Mouse (Mus musculus) B cell, adult 2 months (primary cell): ENCODE measurements around the gene Cetn3.

ENCODE experiments used
- DNase-seq, 2 experiments: peaks; one replicate each; pipeline ENCODE4 v3.0.0; 2022

Gene Cetn3

DNA sequence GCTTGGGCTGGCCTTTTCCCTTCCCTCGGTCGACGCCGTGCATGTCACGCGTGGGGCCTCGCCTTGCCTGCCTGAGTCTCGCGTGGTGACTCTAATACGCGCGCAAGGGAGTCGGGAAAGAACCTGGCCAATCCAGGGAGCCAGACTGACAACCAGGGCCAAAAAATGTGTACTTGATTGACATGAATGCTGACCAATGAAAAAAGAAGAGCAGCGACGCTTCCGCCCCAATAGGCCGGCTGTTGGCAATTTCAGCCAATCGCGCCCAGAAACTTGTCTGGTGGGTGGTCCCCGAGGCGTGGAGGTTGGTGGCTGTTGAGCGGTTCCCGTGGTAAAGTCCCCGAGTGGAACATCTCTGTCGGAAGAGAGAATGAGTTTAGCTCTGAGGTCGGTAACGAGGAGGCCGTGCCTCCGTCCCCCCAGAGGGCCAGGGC is at the start of gene Cetn3:
Gene Cetn3 (plus strand): TSS at position 107 of the 434 bp plus-strand sequence.
- DNase-seq: peak; percentile 91

DNA sequence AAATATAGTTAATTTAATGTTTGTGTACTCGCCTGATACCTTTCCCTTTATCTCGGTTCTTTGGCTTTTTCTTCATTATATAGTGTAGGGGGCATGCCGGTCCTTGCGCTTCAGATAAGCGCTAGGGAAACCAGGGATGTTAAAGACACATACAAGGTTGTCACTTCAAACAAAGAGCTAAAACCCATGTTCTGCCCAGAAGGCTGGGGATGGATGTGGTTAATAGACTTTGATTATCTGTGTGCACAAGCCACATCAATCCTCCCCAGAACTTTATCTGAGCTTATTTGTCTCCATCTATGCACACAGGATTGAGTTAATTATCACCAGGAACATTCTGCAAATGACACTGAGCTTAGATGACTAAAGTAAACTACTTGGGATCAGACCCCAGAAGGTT is 46.3 kb upstream of the Cetn3 start:
- DNase-seq: no peak

DNA sequence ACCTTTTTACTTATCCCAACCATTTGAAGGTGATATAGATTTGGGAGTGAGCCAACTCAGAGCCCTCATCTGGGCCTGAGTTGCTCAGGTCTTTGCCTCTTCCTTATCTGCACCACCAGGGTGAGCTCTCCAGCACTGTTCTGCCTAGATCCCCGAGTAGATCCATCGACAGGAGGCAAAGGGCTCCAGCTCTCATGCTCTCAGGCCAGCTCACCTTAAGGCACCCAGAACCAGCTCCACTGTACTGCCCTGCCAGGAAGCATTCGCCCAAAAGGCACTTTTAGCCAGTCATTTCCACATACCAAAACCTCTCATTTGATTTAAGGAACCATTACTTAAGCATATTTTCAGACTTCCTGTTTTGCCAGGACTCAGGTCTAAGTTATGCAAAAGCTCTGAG is 42.0 kb upstream of the Cetn3 start:
- no peak for DNase-seq

DNA sequence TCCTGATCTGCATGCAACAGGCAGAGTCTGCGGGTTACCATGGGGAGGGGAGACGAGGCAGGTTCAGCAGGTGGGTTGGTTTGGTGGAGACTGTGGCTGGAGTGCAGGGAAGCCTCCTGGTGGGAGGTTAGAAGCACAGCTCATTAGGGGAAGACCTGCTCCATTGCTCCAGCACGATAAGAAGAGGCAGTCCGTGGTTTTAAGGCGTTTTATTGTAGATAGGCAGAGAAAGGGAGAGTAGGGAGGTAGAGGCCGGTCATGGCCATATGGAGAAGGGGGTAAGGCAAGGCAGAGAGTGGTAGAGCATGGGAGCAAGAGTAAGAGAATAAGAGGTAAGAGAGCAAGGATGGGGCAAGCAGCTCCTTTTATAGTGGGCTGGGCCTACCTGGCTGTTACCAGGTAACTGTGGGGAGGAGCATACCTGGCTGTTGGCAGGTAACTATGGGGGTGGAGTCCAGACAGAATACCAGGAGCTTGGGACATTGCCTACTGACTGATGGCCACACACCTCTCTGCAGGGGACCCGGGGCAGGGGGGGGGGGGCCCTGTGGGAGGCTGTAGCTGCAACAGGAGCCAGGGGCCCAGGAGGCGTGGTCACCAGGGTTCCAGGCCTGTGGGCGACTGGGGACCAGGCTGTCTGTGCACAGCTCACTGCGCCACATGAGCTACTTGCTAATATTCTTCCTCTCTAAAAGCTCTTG is 39.3 kb upstream of the Cetn3 start:
- no peak for DNase-seq

DNA sequence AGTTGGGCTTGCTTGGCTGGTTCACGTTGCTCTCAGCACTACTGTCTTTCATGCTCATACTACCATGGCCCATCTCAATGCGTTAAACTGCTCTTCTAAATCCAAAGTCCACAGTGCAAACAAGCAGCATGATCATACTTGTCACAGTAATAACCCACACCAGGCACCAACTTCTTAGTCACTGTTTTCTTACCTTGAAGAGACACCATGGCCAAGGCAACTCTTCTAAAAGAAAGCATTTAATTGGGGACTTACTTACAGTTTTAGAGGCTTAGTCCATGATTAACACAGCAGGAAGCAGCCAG is 38.8 kb upstream of the Cetn3 start:
- DNase-seq: no peak

DNA sequence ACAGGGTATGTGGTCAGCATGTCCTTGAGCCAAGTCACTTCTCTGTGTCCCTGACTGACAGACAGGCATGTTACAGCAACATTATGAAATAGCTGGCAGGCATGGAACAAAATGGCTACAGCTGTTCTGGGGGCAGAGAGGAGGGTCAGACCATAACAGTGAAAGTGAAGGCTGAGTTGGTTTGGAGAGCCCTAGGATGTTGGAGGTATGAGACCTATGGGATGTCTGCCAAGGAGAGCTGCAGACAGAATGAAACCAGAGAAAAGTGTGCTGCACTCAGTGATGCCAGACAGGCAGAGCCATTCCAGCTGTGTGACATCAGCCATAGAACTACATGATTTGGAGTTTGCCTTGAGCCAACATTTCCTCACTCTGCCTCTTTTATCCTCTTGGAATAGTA is 28.0 kb upstream of the Cetn3 start:
- no peak for DNase-seq

DNA sequence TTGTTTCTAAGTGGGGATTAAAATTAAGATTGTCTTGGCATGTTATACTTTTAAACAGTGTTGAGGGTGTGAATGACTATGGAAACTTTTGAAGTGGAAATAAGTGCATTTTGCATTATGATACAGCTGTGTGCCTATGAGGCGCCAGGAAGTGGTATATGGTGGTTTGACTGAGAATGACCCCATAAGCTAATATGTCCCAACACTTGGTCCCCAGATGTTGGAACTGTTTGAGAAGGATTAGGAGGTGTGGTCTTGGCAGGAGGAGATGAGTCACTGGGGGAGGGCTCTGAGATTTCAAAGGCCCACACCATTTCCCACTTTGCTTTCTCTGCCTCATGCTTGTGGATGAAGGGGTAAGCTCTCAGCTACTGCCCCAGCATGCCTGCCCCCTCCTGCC is 27.6 kb upstream of the Cetn3 start:
- DNase-seq: no peak

DNA sequence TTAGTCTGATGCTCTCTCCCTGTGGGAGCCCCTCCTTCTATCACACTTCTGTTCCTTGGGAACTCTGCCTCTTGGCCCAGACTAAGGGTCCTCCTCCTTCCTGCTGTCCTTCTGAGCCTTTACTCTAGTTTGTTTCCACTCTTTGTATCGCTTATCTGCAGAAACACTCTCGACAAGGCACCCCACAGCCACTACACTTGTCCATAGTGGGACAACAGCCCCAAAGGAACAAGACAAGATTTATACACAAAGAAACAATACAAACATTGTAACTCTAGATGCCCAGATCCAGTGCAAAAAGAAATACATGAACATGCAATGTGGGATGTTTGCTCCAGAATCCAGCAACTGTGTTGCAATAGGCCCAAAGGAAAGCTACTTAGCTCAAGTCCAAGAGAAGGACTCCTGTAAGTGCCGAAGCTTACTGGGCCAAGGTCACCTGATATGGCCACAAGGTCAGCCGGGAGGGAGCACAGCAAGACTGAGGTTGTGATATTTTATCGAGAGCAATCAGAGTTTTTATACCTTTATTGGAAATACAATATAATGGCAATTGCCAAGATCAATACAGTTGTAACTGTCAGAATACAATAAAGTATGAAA is 25.7 kb upstream of the Cetn3 start:
- no peak for DNase-seq

DNA sequence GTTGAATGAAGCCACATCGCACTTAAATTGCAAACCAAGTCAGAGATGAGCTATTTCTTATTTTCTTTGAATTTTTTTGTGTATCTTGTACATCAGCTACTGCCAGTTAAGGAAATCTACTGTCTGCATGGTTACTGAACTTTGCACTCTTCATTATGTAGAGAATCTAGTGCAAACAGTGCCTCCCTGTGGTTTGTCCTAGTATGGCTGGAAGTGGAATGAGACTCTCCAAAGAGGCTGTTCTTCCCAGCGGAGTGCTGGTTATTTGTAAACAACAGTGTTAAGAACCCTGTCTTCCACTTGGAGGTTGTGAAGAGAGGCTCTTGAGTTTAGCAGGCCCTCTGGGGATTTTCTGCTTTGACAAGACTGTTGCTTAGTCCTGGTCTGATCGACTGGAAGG is 22.5 kb upstream of the Cetn3 start:
- DNase-seq: peak; percentile 26 to 31

DNA sequence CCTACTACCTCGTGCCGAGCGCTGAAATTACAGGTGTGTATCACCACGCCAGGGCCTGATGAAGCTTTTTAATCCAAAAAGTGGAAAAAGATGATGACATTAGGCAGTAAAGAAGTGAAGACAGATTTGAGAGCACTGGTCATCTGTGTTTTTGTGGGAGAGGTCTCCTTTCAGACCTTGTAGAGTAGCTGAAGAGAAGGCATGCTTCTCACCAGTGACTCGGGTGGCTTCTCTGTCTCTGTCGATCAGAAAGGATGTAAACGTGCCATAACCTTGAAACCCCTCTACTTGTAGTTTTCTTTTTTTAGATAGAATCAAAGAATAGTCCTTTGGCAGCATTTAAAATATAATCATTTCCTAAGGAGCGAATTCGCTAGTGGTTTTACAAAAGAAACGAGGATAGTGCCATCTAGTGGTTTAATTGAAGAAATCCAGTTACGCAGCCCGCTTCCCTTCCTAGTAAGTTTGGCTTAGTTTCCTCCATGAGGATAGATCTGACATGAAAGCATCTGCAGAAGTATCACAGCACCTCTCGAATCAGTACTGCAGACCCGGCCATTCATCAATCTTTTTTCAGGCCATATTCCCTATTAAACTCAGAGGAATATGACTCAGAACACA is 21.2 kb upstream of the Cetn3 start:
- peak; percentile 34 to 39 for DNase-seq

DNA sequence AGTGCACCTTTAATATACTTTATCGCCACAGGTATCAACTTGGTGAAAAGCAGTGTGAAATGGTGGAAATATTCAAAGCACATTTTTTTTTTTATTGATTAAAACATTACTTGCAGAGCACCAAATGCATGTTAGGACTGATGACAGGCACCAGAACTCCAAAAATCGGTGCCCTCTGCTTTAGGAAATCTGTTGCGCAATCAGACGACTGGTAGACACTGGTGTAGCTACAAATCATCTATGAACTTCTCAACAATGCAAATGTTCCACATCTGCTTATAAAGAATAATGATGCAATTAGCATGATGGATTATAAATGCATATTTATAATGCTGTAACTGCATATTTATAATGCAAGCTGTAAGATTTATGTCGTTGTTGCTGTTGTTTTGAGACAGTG is 18.7 kb upstream of the Cetn3 start:
- DNase-seq: no peak

DNA sequence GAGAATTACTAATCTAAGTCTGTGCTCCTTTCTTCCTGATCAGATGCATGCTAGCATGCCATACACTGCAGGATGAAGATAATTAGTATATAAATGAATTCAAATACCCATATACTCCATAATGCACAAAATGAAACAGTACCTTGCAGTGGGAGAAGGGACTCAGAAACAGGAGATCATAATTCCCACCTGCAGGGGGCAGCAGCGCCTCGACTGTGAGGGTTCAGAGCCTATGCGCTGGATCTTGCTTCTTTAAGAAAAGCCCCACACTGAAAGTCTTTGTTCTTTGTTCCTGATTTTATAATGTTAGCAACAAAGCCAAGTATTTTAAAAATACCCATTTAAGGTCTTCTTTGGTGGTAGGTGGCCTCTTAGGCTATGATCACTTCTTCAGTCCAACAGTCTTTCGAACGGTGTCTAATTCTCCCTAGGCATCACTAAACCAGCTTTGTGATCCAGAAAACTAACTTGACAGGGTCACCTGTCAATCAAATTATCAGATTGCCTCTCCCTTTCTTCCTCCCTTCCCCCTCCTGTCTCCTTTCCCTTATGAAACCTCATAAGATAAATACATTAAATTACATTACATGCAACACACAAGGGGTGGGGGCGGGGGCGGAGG is 15.7 kb upstream of the Cetn3 start:
- DNase-seq: peak; percentile 81 to 83

DNA sequence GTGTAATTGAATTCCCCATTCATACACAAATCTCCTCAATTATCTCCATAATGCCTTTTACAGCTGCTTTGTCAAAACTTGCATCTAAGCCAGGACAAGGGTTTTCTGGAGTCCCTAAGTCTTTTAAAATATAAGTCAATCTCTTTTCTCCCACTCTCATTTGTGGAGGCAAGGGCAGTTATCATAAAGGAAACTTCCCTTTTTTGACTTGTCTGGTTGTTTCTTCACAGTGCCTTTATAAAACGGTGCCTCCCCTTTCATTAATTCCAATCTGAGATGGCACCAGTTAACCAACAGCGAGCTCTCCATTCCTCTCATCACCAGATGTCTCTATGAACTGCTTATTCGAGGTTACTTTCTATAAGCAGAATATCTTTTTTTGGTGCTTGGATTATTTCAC is 6.7 kb upstream of the Cetn3 start:
- no peak for DNase-seq

DNA sequence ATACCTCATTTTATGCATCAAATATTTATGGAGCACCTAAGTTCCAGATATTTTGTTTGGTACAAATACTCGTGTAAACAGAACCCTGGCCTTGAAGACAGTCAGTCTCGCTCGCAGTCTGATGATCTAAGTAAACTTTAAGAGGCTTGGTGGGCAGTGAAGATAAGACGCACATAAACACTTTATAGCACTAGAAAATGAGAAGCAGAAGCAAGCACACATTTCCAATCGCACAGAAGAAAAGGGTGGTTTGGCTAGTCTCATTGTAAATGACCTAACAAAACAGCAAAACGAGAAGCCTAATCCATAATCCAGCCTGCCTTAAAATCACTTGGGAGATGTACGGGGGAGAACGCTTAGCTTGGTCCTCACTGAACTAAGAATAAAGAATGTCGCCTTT is 402 bp upstream of the Cetn3 start:
- DNase-seq: no peak

DNA sequence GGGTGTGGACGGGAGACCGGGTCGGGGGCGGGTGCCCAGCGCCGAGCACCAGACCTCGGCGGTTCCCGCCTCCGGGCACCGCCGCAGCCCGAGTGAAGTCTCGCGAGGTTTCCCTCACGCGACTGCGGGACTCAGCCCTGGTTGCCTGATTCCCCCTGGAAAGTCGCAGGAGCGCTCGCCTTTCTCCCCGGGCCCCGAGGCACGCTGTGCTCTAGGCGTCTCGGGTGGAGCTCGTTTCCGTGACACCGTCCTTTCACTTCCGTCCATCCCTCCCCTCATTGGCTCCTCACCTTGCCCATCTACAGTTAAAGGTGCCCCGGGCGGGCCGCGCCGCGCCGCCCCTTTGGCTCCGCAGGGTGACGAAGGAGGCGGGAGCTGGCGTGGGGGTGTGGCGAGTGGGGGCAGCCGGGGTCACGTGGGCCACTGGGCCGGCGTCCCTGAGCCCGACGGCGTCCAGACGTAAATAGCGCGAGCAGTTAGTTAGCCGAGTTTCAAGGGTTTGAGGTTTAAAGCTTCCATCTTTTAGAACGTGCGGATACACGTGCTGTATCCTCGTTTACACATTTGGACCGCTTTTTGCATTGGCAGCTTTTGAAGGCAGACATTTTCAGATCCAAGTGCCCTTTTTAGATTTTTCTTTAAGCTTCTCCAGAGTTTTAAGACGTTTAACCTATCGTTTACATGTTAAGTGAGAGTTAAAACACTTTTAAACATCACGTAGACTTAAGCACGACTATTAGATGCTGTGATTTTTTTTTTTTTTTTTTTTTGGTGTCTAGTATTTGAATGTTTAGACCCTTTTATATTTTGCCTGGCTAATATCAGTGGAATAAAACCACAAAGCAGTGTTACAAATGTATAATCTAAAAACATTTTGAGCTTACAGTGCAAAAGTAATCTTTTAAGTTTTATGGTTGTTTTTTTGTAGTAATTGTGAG is 797 bp downstream of the Cetn3 start:
- DNase-seq: peak; percentile 98

DNA sequence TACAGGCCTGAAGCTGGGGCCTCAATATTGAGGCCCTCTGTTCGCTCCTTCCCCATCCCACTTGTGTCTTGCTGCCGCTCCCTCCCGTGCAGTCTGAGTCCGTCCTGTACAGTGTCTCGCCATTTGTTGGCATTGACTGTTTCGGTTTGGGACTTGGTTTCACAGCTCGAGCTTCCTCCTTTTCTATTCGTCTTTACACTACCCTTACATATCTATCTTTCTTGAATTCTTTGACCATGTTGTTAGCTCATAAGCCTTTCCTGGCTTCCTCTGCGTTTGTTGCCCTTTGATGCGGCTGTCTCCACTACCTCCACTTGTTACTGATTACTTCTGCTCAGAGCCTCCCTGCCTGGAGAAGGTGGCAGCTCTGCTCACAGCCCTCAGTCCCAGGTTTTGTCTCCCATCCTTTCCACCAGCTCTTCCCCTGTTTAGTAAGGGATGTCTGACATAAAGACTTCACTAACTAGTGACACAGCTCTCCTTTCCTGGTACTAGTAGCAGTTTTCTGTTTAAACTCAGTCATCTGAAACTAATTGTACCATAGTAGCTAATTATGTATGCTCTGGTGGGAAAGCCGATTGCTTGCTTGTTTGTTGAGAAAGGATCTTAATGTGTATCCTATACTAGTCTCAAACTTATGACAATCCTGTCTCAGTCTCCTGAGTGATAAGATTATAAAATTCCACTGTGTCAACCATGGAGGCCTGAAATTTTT is 3.0 kb downstream of the Cetn3 start:
- DNase-seq: no peak

DNA sequence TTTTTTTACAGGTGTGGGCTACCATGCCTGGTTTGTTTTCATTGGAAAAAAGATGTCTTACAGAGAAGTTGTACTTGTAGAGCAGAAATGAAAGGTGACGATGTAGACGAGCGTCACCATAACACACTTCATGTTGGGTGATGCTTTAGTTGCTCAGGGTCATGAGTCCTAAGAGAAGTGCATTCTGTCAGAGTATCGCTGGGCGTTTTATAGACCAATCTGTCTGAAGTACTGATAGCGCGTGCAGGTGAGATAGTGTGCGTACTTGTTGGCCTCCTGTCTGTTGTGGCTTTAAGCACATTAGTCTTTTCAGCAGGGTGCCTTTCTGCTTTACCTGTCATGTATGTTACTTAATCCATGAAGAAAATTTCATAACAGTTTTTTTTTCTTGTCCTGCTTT is 7.3 kb downstream of the Cetn3 start:
- no peak for DNase-seq

DNA sequence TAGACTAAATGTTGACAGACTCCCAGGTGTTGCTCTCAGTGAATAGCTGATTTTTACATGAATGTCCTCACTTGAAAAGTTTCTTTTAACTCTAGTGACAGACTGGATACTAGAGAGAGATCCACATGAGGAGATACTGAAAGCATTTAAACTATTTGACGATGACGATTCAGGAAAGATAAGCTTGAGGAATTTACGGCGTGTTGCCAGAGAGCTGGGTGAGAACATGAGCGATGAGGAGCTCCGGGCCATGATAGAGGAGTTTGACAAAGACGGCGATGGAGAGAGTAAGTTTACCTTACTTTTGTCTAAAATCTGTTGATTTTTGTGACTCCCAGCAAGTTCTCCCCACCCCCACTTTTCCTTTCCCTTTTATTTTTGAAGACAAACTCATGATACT is 9.0 kb downstream of the Cetn3 start:
- DNase-seq: no peak

DNA sequence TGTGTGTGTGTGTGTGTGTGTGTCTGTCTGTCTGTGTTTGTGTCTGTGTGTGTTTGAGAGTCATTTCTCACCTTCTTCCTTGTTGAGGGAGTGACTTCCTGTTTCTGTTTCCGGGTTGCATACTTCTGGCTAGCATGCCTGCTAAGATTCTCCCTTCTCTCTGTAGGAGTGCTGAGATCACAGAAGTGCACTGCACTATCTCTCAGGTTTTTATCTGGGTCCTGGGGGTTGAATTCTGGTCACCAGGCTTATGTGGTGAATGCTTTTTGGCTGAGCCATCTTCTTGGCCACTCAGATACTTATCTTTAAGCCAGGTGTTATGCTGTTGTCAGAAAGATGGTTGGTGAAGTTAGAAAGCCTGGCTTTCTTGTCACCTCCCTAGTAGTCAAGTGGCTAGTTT is 11.0 kb downstream of the Cetn3 start:
- peak; percentile 44 to 51 for DNase-seq

DNA sequence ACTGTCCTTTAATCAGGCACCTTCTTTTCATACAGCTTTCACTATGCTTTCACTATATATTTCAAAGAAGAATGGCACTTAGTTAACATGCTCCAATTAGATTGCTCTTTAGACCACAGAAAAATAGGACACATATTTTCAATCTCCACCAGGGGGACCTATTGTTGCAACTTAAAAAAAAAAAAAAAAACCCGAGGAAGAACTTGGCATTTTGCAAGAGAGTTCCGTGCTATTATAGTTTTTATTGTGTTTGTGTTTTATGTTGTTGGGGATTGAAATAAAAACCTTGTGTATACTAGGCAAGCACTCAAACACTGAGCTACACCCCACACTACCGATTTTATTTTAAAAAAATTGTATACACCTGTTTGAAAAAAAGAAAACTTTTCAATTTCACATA is 18.2 kb downstream of the Cetn3 start:
- no peak for DNase-seq

DNA sequence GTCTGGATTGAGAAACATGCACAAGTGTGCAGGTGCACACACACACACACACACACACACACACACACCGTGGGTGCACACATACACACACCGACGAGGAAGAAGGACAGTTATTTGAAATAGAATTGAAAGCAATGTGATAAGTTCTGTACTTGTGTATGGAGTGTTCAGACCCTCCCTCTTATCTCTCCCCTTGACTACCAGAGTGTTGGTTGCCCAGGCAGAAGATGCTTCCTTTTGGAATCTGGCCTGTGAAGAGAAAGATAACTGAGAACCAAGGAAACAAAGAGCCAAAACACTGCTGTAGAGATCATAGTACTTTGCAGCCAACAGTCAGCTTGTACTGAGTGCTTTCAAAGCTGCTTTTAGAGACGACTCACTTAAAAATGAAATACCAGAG is 20.8 kb downstream of the Cetn3 start:
- no peak for DNase-seq

DNA sequence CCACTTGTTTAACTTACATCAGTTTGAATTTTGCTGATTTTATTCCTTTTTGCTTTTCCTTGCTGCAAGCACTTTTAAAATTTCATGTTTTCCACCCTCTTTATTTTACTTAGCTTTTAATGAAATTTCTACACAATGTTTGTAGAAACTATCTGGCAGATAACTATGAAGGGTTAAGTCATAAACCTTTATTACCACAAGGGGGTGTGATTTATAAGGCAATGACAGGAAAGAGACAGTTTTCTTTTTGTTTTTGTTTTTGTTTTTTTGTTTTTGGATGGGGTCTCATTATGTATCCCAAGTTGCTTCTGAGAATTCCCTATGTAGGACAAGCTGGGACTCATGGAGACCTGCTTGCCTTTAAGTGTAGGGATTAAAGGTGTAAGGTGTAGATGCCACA is 39.9 kb downstream of the Cetn3 start:
- no peak for DNase-seq
